Mouse (Mus musculus) liver, embryonic 11.5 days (tissue): ENCODE measurements at regions not wholly inside any gene's neighbourhood (a gene's known extent, or its start where the extent isn't known, plus 50 kb on each side); places are given as distances from the start of the nearest gene placed in this dataset.
"Not testable (repeated sequence)": the region's sequence is repeated elsewhere in the genome, so short reads cannot be mapped to it uniquely, and the experiment has no call there.

Experiments used
- ATAC-seq: fragments of 200-750 bp; cut with Nextera tagmentation; replicated peaks from 2 replicates; pipeline ENCODE4 v1.8.0; 2017; ENCODE audit warnings: moderate number of reproducible peaks, mild to moderate bottlenecking, moderate TSS enrichment, moderate library complexity; ENCODE audit not compliant: low FRiP score
- DNase-seq: peaks from one replicate; pipeline ENCODE4 v3.0.0-alpha.2; 2017; ENCODE audit warnings: low spot score
- H3K27ac ChIP-seq: fragments of 300-500 bp; sonication (generic); 2 replicates; pipeline ENCODE4 v1.5.1; 2014; ENCODE audit warnings: mild to moderate bottlenecking, low read depth, low read length, control low read depth
- H3K27me3 ChIP-seq: fragments of 300-500 bp; sonication (generic); replicated peaks from 2 replicates; pipeline ENCODE4 v1.6.1; 2014; ENCODE audit warnings: low read length, mixed read lengths; ENCODE audit not compliant: control insufficient read depth, insufficient read depth
- H3K36me3 ChIP-seq: fragments of 300-500 bp; sonication (generic); 2 replicates; pipeline ENCODE4 v1.6.1; 2014; ENCODE audit warnings: mild to moderate bottlenecking, low read length, moderate library complexity, mixed read lengths; ENCODE audit not compliant: control insufficient read depth, insufficient read depth
- H3K4me1 ChIP-seq: fragments of 300-500 bp; sonication (generic); replicated peaks from 2 replicates; pipeline ENCODE4 v1.6.1; 2014; ENCODE audit warnings: low read length, mixed read lengths; ENCODE audit not compliant: control insufficient read depth, insufficient read depth
- H3K4me2 ChIP-seq: fragments of 300-500 bp; sonication (generic); 2 replicates; pipeline ENCODE4 v1.6.1; 2014; ENCODE audit warnings: mild to moderate bottlenecking, control low read depth, moderate library complexity
- H3K4me3 ChIP-seq: fragments of 300-500 bp; sonication (generic); 2 replicates; pipeline ENCODE4 v1.5.1; 2014; ENCODE audit warnings: low read depth, low read length, control low read depth
- H3K9ac ChIP-seq: fragments of 300-500 bp; sonication (generic); 2 replicates; pipeline ENCODE4 v1.6.1; 2014; ENCODE audit warnings: low read depth, low read length, control low read depth
- H3K9me3 ChIP-seq: fragments of 300-500 bp; sonication (generic); 2 replicates; pipeline ENCODE4 v1.6.1; 2016; ENCODE audit warnings: low read length, inconsistent platforms, mixed read lengths; ENCODE audit not compliant: control insufficient read depth
- WGBS: fragments of 180-500 bp; shearing (Covaris S2); extraction: QIAGEN DNeasy Blood & Tissue Kit; methylation state at CpG from one replicate; pipeline ENCODE4 v1.1.7; 2014; 5-methylcytosine and 5-hydroxymethylcytosine counted together

DNA sequence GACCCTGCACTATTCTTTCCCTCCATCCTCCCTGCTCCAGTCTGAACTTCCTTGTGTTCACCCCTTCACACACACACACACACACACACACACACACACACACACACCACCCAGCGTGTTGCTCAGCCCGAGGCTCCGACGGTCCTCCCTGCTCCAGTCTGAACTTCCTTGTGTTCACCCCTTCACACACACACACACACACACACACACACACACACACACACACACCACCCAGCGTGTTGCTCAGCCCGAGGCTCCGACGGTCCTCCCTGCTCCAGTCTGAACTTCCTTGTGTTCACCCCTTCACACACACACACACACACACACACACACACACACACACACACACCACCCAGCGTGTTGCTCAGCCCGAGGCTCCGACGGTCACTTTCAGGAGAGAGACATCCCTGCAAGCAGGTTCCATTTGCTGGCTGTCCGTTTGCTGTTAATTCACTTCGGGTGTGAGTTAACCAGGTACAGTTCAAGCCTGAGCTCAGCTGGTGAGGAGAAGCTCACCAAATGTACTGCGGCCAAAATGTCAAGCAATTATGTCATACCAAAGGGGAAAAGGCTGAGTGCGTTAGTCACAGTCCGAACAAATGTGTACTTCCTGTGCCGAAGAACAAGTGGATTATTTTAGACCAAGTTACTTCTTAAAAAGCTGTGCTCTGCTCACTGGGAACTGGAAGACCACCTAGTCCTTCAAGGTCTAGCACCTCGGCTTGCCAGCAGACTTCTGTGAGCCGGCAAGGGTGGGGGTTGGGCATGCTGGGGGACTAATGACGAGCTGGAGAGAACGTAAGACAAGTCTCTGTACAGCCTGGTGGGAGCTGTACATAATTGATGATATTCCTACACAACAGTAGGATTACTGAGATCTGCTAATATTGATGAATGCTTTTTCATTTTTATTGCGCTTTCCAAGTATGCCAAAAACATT, 52.0 kb upstream of the Wwc2 start:
- not testable (repeated sequence) for H3K36me3 ChIP-seq, H3K4me1 ChIP-seq, ATAC-seq, H3K9ac ChIP-seq, H3K27ac ChIP-seq, DNase-seq, H3K27me3 ChIP-seq, H3K4me3 ChIP-seq, H3K9me3 ChIP-seq
- H3K4me2 ChIP-seq = peak overlapping the region; percentile 16; the same call in 1 of the 2 replicates
- WGBS = 62% methylated on average over 15 of the region's 23 CpGs

DNA sequence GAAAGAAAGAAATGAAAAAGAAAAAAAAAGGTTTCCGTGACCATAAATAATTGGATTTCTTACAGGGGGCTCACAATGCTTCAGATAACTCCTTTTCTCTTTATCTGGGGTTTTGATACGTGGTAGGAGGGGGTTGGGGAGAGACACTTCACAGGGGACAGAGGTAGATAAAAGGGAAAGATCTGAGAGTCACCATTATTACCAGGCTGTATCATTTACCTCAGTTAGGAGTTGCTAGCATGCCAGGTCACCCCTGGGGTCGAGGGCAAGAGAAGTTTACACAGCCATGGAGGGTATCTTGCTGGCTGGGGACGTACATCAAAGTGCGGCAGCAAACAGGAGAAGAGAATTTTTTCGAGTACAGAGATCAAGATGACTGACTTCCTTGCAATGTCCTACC, 51.5 kb upstream of the Dctd start:
- H3K4me1 ChIP-seq = no peaks in the 10 kb centered on the region
- H3K9ac ChIP-seq = no peak overlapping the region
- no peak overlapping the region for H3K4me3 ChIP-seq
- H3K4me2 ChIP-seq = no peak overlapping the region
- WGBS = 36% methylated on average over 6 of the region's 6 CpGs
- no peak overlapping the region for H3K27ac ChIP-seq
- ATAC-seq (no peak), DNase-seq (no peak)
- H3K9me3 ChIP-seq = no peaks in the 10 kb centered on the region
- H3K36me3 ChIP-seq = no peaks in the 10 kb centered on the region
- H3K27me3 ChIP-seq = no peaks in the 10 kb centered on the region
